Mouse (Mus musculus): ENCODE measurements around the gene Slc45a1. TPM values are rescaled to one million over a fixed set of nuclear protein-coding genes. Genes with fewer than 3 reads are reported as not detected.

Gene Slc45a1
- polyA plus RNA-seq, 1 experiment from 2014 or later, result 0.86 TPM

GRCm38 (mm10) chr4:150675274-150675673 lies 23.3 kb upstream of the Slc45a1 start:
- Histone ChIP-seq H3K27ac (replicated peaks; ENCODE audit: low read depth, low read length) (no peak overlapping the region), H3K4me1 (ENCODE audit: control insufficient read depth, insufficient read depth, low read length) (no peaks in the 10 kb centered on the region), H3K9ac (replicated peaks; ENCODE audit: low read length) (no peak overlapping the region), H3K4me3 (ENCODE audit: low read depth, low read length) (no peak overlapping the region), H3K27me3 (ENCODE audit: control insufficient read depth, insufficient read depth, low read length) (no peaks in the 10 kb centered on the region), H3K4me2 (ENCODE audit: low read depth, low read length) (no peak overlapping the region), H3K9me3 (replicated peaks; ENCODE audit: control insufficient read depth, low read length) (no peaks in the 10 kb centered on the region), H3K36me3 (replicated peaks; ENCODE audit: control insufficient read depth, insufficient read depth, low read depth, low read length) (no peaks in the 10 kb centered on the region)
- 94% methylated on average over 10 of the region's 10 CpGs for WGBS
- no peak for DNase-seq (ENCODE audit: low spot score)
- no peak for ATAC-seq (replicated peaks; ENCODE audit: insufficient number of reproducible peaks, low FRiP score, low TSS enrichment, low read depth)

- Histone ChIP-seq H3K4me1 (ENCODE audit: control insufficient read depth, insufficient read depth, low read length) (no peaks in the 10 kb centered on the region), H3K36me3 (replicated peaks; ENCODE audit: control insufficient read depth, insufficient read depth, low read depth, low read length) (no peaks in the 10 kb centered on the region), H3K27ac (replicated peaks; ENCODE audit: low read depth, low read length) (no peak overlapping the region), H3K9ac (replicated peaks; ENCODE audit: low read length) (no peak overlapping the region), H3K4me3 (ENCODE audit: low read depth, low read length) (no peak overlapping the region), H3K27me3 (ENCODE audit: control insufficient read depth, insufficient read depth, low read length) (no peaks in the 10 kb centered on the region), H3K4me2 (ENCODE audit: low read depth, low read length) (no peak overlapping the region), H3K9me3 (replicated peaks; ENCODE audit: control insufficient read depth, low read length) (no peaks in the 10 kb centered on the region)
- ATAC-seq (replicated peaks; ENCODE audit: insufficient number of reproducible peaks, low FRiP score, low TSS enrichment, low read depth), result no peak
- DNase-seq (ENCODE audit: low spot score), result no peak
- WGBS, result 88% methylated on average over 10 of the region's 10 CpGs
These were observed 13.8 kb upstream of the Slc45a1 start for GRCm38 (mm10) chr4:150665806-150666205.

GRCm38 (mm10) chr4:150664726-150665125 lies 12.8 kb upstream of the Slc45a1 start:
- no peak for ATAC-seq (replicated peaks; ENCODE audit: insufficient number of reproducible peaks, low FRiP score, low TSS enrichment, low read depth)
- Histone ChIP-seq H3K4me3 (ENCODE audit: low read depth, low read length) (no peak overlapping the region), H3K4me2 (ENCODE audit: low read depth, low read length) (no peak overlapping the region), H3K27ac (replicated peaks; ENCODE audit: low read depth, low read length) (no peak overlapping the region), H3K4me1 (ENCODE audit: control insufficient read depth, insufficient read depth, low read length) (no peaks in the 10 kb centered on the region), H3K36me3 (replicated peaks; ENCODE audit: control insufficient read depth, insufficient read depth, low read depth, low read length) (no peaks in the 10 kb centered on the region), H3K9ac (replicated peaks; ENCODE audit: low read length) (no peak overlapping the region), H3K9me3 (replicated peaks; ENCODE audit: control insufficient read depth, low read length) (no peaks in the 10 kb centered on the region), H3K27me3 (ENCODE audit: control insufficient read depth, insufficient read depth, low read length) (no peaks in the 10 kb centered on the region)
- WGBS, result 79% methylated on average over 7 of the region's 7 CpGs
- peak; percentile 28 for DNase-seq (ENCODE audit: low spot score)

GRCm38 (mm10) chr4:150663192-150663591 lies 11.2 kb upstream of the Slc45a1 start:
- Histone ChIP-seq H3K27me3 (ENCODE audit: control insufficient read depth, insufficient read depth, low read length) (no peaks in the 10 kb centered on the region), H3K9me3 (replicated peaks; ENCODE audit: control insufficient read depth, low read length) (no peaks in the 10 kb centered on the region), H3K9ac (replicated peaks; ENCODE audit: low read length) (no peak overlapping the region), H3K36me3 (replicated peaks; ENCODE audit: control insufficient read depth, insufficient read depth, low read depth, low read length) (no peaks in the 10 kb centered on the region), H3K4me1 (ENCODE audit: control insufficient read depth, insufficient read depth, low read length) (no peaks in the 10 kb centered on the region), H3K4me2 (ENCODE audit: low read depth, low read length) (no peak overlapping the region), H3K27ac (replicated peaks; ENCODE audit: low read depth, low read length) (no peak overlapping the region), H3K4me3 (ENCODE audit: low read depth, low read length) (no peak overlapping the region)
- WGBS, result 50% methylated on average over 12 of the region's 12 CpGs
- ATAC-seq (replicated peaks; ENCODE audit: insufficient number of reproducible peaks, low FRiP score, low TSS enrichment, low read depth) (no peak), DNase-seq (ENCODE audit: low spot score) (peak; percentile 57)

GRCm38 (mm10) chr4:150661886-150662285 lies 9.9 kb upstream of the Slc45a1 start:
- Histone ChIP-seq H3K36me3 (replicated peaks; ENCODE audit: control insufficient read depth, insufficient read depth, low read depth, low read length) (no peaks in the 10 kb centered on the region), H3K9me3 (replicated peaks; ENCODE audit: control insufficient read depth, low read length) (no peaks in the 10 kb centered on the region), H3K4me2 (ENCODE audit: low read depth, low read length) (peak overlapping the region; percentile 47), H3K4me3 (ENCODE audit: low read depth, low read length) (no peak overlapping the region), H3K27me3 (ENCODE audit: control insufficient read depth, insufficient read depth, low read length) (no peaks in the 10 kb centered on the region), H3K9ac (replicated peaks; ENCODE audit: low read length) (peak overlapping the region; percentile 13; the same call in 1 of the 2 replicates), H3K27ac (replicated peaks; ENCODE audit: low read depth, low read length) (no peak overlapping the region), H3K4me1 (ENCODE audit: control insufficient read depth, insufficient read depth, low read length) (no peaks in the 10 kb centered on the region)
- 5% methylated on average over 13 of the region's 13 CpGs for WGBS
- no peak for ATAC-seq (replicated peaks; ENCODE audit: insufficient number of reproducible peaks, low FRiP score, low TSS enrichment, low read depth)
- DNase-seq (ENCODE audit: low spot score), result no peak

GRCm38 (mm10) chr4:150659926-150660610 lies 8.1 kb upstream of the Slc45a1 start:
- Histone ChIP-seq H3K36me3 (replicated peaks; ENCODE audit: control insufficient read depth, insufficient read depth, low read depth, low read length) (no peaks in the 10 kb centered on the region), H3K4me2 (ENCODE audit: low read depth, low read length) (no peak overlapping the region), H3K9me3 (replicated peaks; ENCODE audit: control insufficient read depth, low read length) (no peaks in the 10 kb centered on the region), H3K27me3 (ENCODE audit: control insufficient read depth, insufficient read depth, low read length) (no peaks in the 10 kb centered on the region), H3K4me1 (ENCODE audit: control insufficient read depth, insufficient read depth, low read length) (no peaks in the 10 kb centered on the region), H3K9ac (replicated peaks; ENCODE audit: low read length) (no peak overlapping the region), H3K27ac (replicated peaks; ENCODE audit: low read depth, low read length) (no peak overlapping the region), H3K4me3 (ENCODE audit: low read depth, low read length) (no peak overlapping the region)
- DNase-seq (ENCODE audit: low spot score) (peak; percentile 27), ATAC-seq (replicated peaks; ENCODE audit: insufficient number of reproducible peaks, low FRiP score, low TSS enrichment, low read depth) (no peak)
- WGBS, result 75% methylated on average over 9 of the region's 9 CpGs

GRCm38 (mm10) chr4:150656504-150656903 lies 4.5 kb upstream of the Slc45a1 start:
- no peak overlapping the region for H3K4me3 ChIP-seq (ENCODE audit: low read depth, low read length)
- H3K36me3 ChIP-seq (replicated peaks; ENCODE audit: control insufficient read depth, insufficient read depth, low read depth, low read length), result no peaks in the 10 kb centered on the region
- H3K27ac ChIP-seq (replicated peaks; ENCODE audit: low read depth, low read length), result no peak overlapping the region
- peaks cover 6% of the 10 kb centered on the region for H3K27me3 ChIP-seq (ENCODE audit: control insufficient read depth, insufficient read depth, low read length)
- DNase-seq (ENCODE audit: low spot score), result no peak
- no peaks in the 10 kb centered on the region for H3K9me3 ChIP-seq (replicated peaks; ENCODE audit: control insufficient read depth, low read length)
- H3K9ac ChIP-seq (replicated peaks; ENCODE audit: low read length), result no peak overlapping the region
- no peaks in the 10 kb centered on the region; the same call in 1 of the 2 replicates for H3K4me1 ChIP-seq (ENCODE audit: control insufficient read depth, insufficient read depth, low read length)
- 81% methylated on average over 6 of the region's 6 CpGs for WGBS
- H3K4me2 ChIP-seq (ENCODE audit: low read depth, low read length), result no peak overlapping the region
- no peak for ATAC-seq (replicated peaks; ENCODE audit: insufficient number of reproducible peaks, low FRiP score, low TSS enrichment, low read depth)

- ATAC-seq (replicated peaks; ENCODE audit: insufficient number of reproducible peaks, low FRiP score, low TSS enrichment, low read depth) (peak; percentile 30; the same call in 1 of the 2 replicates), DNase-seq (ENCODE audit: low spot score) (peak; percentile 86)
- Histone ChIP-seq H3K9me3 (replicated peaks; ENCODE audit: control insufficient read depth, low read length) (no peaks in the 10 kb centered on the region), H3K9ac (replicated peaks; ENCODE audit: low read length) (no peak overlapping the region), H3K4me3 (ENCODE audit: low read depth, low read length) (no peak overlapping the region), H3K4me2 (ENCODE audit: low read depth, low read length) (no peak overlapping the region), H3K36me3 (replicated peaks; ENCODE audit: control insufficient read depth, insufficient read depth, low read depth, low read length) (no peaks in the 10 kb centered on the region), H3K27ac (replicated peaks; ENCODE audit: low read depth, low read length) (no peak overlapping the region), H3K4me1 (ENCODE audit: control insufficient read depth, insufficient read depth, low read length) (no peaks in the 10 kb centered on the region; the same call in 1 of the 2 replicates), H3K27me3 (ENCODE audit: control insufficient read depth, insufficient read depth, low read length) (peaks cover 7% of the 10 kb centered on the region)
- 4% methylated on average over 17 of the region's 17 CpGs for WGBS
These were observed 4.0 kb upstream of the Slc45a1 start for GRCm38 (mm10) chr4:150655989-150656388.
